Mouse (Mus musculus) embryonic fibroblast, embryonic 13.5 days (primary cell): ENCODE measurements around the gene Gm20388. TPM values are rescaled to one million over a fixed set of nuclear protein-coding genes. Genes with fewer than 3 reads are reported as not detected.

Source experiments
- H3K27ac ChIP-seq: 2 replicates; pipeline ENCODE4 v1.5.1; 2012; ENCODE audit warnings: low read length, control low read depth, inconsistent platforms; ENCODE audit not compliant: insufficient read depth
- H3K4me1 ChIP-seq: 2 replicates; pipeline ENCODE4 v1.6.1; 2011; ENCODE audit warnings: low read length; ENCODE audit not compliant: control insufficient read depth, insufficient read depth
- H3K4me3 ChIP-seq: 2 replicates; pipeline ENCODE4 v1.5.1; 2011; ENCODE audit warnings: mild to moderate bottlenecking, control low read depth, low read length; ENCODE audit not compliant: insufficient read depth
- CTCF ChIP-seq: IDR thresholded peaks from 2 replicates; pipeline ENCODE4 v1.5.1; 2011; ENCODE audit warnings: mild to moderate bottlenecking, control low read depth, low read length, moderate library complexity, borderline replicate concordance; ENCODE audit not compliant: insufficient read depth
- POLR2A ChIP-seq: IDR thresholded peaks from 2 replicates; pipeline ENCODE4 v1.6.1; 2011; ENCODE audit warnings: low read depth, mild to moderate bottlenecking, control low read depth, low read length, moderate library complexity
- polyA plus RNA-seq: library from polyadenylated mRNA; stranded (reverse); fragments of >200 nt; gene quantifications from 2 replicates; pipeline ENCODE4 v1.2.4, GENCODE M21; 2011; ENCODE audit warnings: low read depth; ENCODE audit not compliant: missing spikeins, insufficient read length

Gene Gm20388
- polyA plus RNA-seq, 1 experiment, result 82.8 TPM

DNA sequence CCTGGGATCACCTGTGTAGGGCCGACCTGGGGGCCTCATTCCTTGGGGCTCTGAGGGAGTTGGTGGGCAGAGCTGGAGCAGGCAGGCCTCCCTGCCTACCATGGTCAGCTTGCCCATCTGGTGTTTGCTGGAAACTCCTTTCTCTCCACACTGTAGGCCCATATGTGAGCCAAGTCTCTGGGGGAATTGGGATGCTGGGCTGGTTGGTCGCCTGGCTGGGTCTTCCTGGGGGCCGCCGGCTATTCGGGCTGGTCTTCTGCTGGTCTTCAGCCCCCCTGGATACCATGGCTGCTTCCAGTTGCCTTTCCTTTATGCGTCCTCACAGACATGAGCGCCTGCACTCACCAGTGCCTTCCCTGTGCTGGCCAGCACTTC, 610.9 kb downstream of the Gm20388 start:
- H3K4me3 ChIP-seq, result no peak overlapping the region
- H3K27ac ChIP-seq, result no peak overlapping the region
- 0 out of 2 replicates have a peak, but pooled peaks cover 3% of the 10 kb centered on the region for H3K4me1 ChIP-seq
- no peak for TF ChIP-seq POLR2A
- no peak for TF ChIP-seq CTCF

DNA sequence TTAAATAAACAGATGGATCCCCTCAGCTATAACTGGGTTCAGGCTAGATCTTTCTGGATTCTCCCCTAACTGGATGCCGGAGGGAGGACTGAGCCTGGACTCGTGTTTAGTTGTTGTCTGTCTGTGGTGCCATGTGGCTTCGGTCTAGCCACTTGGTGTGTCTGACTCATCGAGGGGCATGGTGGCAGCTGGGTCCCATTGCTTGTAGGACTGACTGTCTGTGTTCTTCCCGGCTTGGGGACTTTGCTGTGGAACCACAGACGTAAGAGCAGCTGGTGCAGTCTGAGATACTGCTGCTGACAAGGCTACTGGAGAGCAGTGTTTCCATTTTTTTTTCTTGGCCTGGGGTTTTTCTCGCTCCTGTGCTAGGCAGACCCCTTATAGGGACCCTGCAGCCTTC, 613.0 kb downstream of the Gm20388 start:
- TF ChIP-seq POLR2A (no peak), CTCF (no peak)
- H3K4me3 ChIP-seq, result no peak overlapping the region
- no peak overlapping the region for H3K27ac ChIP-seq
- peaks cover 3% of the 10 kb centered on the region; the same call in 1 of the 2 replicates for H3K4me1 ChIP-seq

DNA sequence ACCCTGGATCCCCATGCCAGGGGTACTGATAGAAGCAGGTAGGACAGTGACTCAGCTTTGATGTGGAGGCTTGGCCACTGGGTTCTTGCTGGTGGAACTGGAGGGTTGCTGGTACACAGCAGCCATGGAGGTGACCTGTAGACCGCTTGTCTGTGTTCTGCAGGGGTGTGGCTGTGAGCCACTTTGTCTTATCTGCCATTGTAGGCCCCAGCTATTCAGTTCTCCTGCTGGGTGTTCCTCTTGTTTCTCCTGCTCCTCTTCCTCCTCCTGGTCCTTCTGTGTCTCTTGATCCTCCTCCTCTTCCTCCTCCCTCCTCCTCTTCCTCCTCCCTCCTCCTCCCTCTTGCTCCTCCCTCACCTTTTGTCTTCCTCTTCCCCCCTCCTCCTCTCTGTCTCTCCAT, 614.5 kb downstream of the Gm20388 start:
- Histone ChIP-seq H3K4me1 (peaks cover 3% of the 10 kb centered on the region; the same call in 1 of the 2 replicates), H3K27ac (no peak overlapping the region), H3K4me3 (no peak overlapping the region)
- TF ChIP-seq POLR2A (no peak), CTCF (no peak)

DNA sequence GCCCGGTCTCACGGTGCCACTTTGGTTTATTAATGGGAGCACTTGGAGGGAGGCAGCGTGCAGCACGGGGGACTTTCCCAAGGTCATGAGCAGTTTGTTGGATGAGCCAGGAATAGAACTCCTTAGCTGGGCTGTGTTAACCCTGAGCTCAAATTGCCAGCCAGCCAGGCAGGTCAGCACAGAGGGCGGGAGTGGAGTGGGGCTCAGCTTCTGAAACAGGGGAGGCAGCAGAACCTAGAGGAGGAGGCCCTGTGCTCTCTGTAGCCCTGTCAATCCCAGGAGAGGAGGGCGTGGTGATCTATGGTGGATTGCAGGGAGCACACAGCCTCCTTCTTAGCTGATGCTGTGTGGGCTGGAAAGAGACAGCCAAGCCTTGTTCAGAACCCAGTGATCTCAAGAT, 615.2 kb downstream of the Gm20388 start:
- TF ChIP-seq POLR2A (no peak), CTCF (no peak)
- H3K27ac ChIP-seq, result no peak overlapping the region
- no peaks in the 10 kb centered on the region; the same call in 1 of the 2 replicates for H3K4me1 ChIP-seq
- no peak overlapping the region for H3K4me3 ChIP-seq

DNA sequence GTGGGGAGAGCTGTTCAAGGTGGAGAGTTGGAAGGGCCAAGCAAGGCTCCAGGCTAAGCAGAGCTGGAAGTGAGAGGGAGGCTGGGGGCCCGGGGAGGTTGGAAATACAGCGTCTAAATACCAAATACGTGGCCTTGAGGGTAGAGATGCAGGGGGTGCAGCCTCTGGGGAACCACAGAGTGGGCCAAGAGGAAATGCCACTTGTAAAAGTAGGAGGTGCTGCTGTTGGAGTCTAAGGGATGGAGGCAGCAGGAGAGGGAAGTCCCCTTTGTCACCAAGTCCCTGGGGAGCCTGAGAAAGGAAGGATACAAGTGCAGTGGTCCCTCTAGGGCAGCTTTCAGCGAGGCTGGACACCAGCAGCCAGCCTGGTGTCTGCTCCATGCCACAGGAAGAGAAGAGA, 615.9 kb downstream of the Gm20388 start:
- Histone ChIP-seq H3K4me1 (no peaks in the 10 kb centered on the region; the same call in 1 of the 2 replicates), H3K27ac (no peak overlapping the region), H3K4me3 (no peak overlapping the region)
- TF ChIP-seq POLR2A, result no peak
- no peak for TF ChIP-seq CTCF

DNA sequence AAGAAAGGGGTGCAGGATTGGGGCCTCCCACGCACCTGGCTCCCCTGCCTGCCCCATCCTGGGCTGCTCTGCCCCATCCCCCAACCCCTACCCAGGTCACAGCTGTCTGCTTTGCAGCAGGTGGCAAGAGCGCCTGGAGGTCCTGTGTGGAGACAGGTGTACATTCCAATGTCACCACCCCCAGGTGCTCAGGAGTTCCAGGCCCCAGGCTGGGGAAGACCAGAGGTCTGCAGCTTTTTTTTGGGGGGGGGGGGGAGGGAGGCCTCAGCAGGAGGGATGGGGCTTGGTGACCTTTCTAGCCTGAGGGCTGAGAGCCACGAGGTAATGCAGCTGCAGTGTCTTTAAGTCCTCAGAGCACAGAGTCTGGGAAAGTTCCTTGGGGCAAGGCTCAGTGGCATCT, 617.7 kb downstream of the Gm20388 start:
- Histone ChIP-seq H3K27ac (no peak overlapping the region), H3K4me1 (peaks cover 4% of the 10 kb centered on the region; the same call in 1 of the 2 replicates), H3K4me3 (no peak overlapping the region)
- TF ChIP-seq POLR2A (no peak), CTCF (no peak)

DNA sequence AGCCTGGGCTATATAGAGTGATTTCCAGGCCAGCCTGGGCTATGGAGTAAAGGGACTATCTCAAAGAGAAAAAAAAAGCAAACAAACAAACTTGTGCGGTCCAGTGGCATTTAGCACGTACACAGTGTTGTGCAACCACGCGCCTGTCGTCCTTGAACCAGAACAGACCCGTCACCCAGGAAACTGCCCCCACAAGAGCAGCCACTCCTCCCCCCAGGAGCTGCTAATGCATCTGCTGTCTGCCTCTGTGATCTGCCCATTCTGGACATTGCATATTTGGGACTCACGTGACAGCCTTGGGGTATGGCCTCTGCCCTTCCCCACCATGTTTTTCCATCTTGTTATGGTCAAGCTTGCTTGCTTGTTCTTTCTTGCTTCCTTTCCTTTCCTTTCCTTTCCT, 618.6 kb downstream of the Gm20388 start:
- H3K27ac ChIP-seq, result no peak overlapping the region
- H3K4me3 ChIP-seq, result no peak overlapping the region
- peaks cover 5% of the 10 kb centered on the region; the same call in 1 of the 2 replicates for H3K4me1 ChIP-seq
- TF ChIP-seq CTCF (no peak), POLR2A (no peak)

DNA sequence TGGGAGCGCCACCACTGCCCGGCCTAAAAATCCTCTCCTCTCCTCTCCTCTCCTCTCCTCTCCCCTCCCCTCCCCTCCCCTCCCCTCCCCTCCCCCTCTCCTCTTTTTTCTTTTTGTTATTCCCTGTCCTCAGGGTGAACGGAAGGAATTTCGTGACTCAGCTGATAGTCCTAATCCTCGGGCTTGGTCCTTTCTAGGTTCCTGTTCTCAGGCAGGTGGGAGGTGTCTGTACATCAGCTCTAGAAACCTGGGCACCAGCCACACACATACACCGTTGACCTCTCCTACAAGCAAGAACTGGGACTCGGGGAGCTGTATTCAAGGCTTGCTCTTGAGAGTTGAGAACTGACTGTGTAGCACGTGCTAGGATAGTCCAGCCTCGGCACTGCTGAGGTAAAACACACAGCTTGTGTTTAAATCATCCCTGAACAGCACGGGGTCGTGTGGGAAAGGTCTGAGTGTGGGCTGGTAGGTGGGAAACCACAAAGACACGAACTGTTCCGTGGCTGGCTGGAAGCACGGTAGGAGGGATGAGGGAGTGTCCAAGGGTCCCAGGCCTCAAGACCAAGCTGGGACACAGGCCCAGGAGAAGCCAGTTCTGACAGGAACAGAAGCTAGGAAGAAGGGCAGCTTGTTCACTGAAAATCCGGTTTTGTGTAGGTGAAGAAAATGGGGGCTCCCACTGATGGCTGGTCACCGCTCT, 620.5 kb downstream of the Gm20388 start:
- no peak for TF ChIP-seq POLR2A
- TF ChIP-seq CTCF, result no peak
- no peak overlapping the region for H3K4me3 ChIP-seq
- H3K4me1 ChIP-seq, result peaks cover 5% of the 10 kb centered on the region; the same call in 1 of the 2 replicates
- H3K27ac ChIP-seq, result no peak overlapping the region

DNA sequence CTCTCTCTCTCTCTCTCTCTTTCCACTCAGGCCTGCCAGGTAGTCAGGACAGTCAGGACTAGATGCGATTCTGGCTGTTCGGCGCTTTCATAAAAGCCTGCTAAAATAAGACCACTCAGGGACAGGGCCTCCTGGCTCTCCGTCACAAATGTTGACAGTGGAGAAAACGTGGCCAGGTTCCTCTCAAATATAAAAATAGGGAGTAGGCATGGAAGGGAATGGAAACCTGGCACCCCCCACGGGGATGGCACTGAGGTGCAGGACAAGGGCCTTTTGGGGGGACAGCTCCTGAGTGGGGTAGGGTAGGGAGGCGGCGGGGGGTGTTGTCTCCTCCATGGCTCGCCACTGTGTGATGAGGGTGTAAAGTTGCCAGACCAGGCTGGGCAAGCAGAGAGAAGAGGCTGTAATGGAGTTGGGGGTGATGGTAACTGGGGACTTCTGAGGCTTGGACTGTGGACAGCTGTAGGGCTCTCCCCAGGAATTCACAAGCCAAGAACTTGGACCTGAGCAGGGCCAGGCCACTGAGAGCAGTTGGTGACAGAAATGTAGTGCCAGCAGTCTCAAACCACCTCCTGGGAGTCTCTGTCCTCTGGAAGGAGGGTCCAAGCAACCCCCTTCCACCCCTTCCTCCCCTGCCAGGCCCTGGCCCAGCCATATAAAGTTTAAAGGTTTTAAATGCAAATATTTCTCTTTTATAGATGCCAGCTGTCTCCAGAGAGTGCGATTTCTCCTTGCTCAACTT, 621.3 kb downstream of the Gm20388 start:
- H3K4me1 ChIP-seq, result peaks cover 5% of the 10 kb centered on the region; the same call in 1 of the 2 replicates
- TF ChIP-seq POLR2A (no peak), CTCF (no peak)
- no peak overlapping the region for H3K27ac ChIP-seq
- no peak overlapping the region for H3K4me3 ChIP-seq

DNA sequence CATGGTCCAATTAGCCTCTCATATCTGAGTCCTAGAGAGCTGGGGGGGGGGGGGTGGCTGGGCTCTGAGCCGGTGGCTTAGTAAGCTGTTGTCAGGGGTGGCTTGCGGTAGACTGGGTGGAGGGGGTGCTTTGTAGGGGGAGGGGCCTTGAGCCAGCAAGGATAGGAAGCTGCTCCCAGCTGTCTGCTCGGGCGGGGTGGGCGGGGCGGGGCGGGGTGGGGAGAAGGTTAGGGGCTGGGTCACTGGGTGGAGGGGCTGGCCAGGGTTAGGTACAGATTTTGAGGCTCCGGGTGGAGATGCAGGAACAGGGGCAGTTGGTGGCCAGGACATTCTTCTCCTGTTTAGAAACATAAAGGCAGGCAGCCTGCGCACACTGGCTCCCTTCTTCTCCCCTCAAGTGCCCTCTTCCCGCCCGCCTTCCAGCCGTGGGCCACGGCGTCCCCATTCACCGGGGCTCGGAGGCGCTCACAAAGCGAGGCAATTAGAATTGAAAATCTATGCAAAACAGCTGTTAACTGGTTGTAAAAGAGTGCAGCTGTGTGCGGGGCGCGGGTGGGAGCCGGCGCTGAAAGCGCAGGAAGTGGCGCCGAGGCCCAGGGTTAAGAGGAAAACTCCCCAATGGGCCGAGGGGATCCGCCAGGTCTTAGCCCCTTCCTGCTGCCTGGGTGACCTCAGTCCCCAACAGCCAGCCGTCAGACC, 622.0 kb downstream of the Gm20388 start:
- TF ChIP-seq POLR2A (no peak), CTCF (no peak)
- H3K4me3 ChIP-seq, result no peak overlapping the region
- no peak overlapping the region for H3K27ac ChIP-seq
- peaks cover 5% of the 10 kb centered on the region; the same call in 1 of the 2 replicates for H3K4me1 ChIP-seq
